Mouse (Mus musculus): ENCODE results near the gene Olfr644.

The Olfr644 gene

DNA sequence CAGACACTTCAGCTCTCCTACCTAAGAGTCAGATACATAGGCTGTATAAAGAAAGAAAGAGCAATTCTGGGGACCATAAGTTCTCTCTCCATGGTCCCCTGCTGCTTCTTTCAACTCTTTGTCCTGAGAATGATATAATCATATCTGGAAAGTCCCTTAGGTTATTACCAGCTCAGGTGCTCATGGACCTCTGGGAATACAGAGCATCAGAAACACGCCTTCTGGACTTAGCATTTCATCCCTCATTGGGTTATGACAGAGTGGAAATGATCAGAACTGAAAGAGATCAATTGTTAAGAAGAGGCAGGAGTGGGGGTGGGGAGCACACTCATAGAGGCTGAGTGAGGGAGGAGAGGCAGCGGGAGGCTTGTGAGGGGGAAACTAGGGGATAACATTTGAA, at the start of gene Olfr644:
Olfr644 (minus strand) TSS at position 101 of the 400 bp plus-strand sequence.
- no peak for DNase-seq (ENCODE audit: extremely low read depth, low read depth)

GRCm38 (mm10) chr7:104104757-104104972, 33.0 kb upstream of the Olfr644 start, which contains the start of gene Olfr646:
Gene Olfr646, plus strand, starts transcription at chr7:104104873.
- DNase-seq (ENCODE audit: extremely low read depth, low read depth): no peak

DNA sequence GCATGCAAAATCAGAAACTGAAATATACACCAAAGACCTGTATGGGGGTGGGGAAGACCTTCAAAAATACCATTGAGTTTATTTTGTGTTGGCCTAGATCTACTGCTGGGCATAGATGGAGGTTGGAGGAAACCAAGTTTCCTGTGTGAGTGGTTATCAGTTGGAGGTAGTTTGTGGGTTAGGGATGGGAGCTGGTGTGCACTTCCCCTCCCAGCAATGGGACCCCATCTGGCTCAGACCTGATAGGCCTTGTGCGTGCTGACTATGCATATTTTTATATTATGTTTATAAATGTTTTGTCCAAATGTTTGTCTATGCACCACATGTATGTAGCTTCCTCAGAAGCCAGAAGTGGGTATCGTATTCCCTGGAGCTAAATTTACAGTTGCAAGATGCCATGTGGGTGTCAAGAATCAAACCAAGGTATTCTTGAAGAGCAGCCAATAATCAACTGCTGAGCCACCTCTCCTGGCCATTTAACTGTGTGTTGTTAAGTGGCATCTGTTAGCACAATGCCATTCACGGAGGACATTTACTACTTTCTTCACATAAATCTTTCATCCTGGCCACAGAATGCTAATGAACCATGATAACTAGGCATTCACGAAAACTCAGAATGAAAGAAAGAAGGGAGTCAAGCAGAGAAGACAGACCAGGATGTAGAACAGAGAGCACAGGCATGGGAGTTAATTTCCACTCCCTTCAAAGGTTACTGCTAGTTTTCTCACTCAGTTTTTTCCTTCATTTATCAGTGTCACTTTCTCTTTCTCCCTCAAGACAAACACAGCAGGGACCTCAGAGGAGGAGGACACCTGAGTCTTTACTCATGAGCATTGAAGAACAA, 32.5 kb upstream of the Olfr644 start:
- peak; percentile 81 for DNase-seq (ENCODE audit: extremely low read depth, low read depth)

DNA sequence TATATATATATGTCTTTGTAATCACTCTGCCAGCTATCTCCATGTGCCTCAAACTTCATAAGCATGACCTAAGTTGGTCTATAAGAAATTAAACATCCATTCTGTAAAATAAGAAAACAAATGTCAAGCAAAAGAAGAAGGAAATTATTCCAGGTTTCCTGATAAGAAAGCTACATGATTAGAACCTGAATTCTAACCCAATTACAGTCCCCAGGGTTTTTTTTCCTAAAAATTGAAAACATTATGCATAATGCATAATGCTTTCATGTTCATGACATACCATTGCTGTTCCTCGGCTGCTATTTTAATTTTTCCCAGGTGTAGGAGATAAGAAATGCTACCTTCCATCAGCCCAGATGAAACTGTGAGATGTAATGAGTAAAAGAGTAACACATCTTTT, 13.7 kb upstream of the Olfr644 start, which contains the start of gene Olfr645:
Olfr645 (minus strand) TSS at position 101 of the 400 bp plus-strand sequence.
- no peak for DNase-seq (ENCODE audit: extremely low read depth, low read depth)

GRCm38 (mm10) chr7:104061345-104061744, 10.3 kb downstream of the Olfr644 start, which contains the start of gene 4930516K23Rik:
Gene 4930516K23Rik, minus strand, starts transcription at chr7:104061445.
- no peak for DNase-seq (ENCODE audit: extremely low read depth, low read depth)

GRCm38 (mm10) chr7:104059215-104059614, 12.5 kb downstream of the Olfr644 start:
- no peak for DNase-seq (ENCODE audit: extremely low read depth, low read depth)

DNA sequence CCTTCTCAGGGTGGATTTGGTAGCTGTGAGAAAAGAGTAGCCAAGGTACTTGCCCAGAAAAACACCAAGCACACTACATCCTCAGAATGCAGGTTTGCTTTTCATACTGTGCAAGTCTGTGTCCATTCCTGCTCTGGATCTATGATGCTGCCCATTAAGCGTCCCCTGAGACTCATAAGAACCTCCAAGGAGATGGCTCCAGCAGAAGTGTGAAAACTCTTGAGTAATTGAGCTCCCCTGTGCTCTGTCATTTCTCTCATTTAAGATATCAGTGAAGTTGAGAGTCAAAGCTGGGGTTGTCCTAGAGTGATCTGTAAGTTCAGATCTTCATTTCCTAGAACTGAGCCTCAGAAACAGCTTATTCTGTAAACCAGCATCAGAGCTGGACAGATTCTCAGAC, 19.1 kb downstream of the Olfr644 start, which contains the start of gene Olfr642:
Olfr642 (minus strand) TSS at position 101 of the 400 bp plus-strand sequence.
- no peak for DNase-seq (ENCODE audit: extremely low read depth, low read depth)

DNA sequence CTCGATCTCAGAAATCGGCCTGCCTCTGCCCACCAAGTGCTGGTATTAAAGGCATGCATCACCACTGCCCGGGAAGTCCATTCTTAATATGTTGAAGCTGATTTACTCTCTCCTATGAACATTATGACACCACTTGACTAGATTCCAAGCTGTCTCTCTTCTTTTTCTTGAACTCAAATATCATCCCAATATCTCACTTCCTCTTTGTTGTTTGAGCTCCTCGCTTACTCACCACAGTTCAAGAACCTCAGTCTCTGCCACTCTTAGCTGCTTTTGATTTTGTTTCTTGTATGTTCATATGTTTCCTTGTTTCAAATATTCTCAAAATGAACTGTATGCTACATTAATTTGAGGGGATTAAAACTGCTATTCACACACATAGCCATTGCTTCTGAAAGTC, 20.9 kb downstream of the Olfr644 start:
- DNase-seq (ENCODE audit: extremely low read depth, low read depth): no peak

- no peak for DNase-seq (ENCODE audit: extremely low read depth, low read depth)
These were observed 36.5 kb downstream of the Olfr644 start, which contains the start of gene Olfr641 for GRCm38 (mm10) chr7:104035145-104035544. Gene Olfr641, plus strand, starts transcription at chr7:104035445.

DNA sequence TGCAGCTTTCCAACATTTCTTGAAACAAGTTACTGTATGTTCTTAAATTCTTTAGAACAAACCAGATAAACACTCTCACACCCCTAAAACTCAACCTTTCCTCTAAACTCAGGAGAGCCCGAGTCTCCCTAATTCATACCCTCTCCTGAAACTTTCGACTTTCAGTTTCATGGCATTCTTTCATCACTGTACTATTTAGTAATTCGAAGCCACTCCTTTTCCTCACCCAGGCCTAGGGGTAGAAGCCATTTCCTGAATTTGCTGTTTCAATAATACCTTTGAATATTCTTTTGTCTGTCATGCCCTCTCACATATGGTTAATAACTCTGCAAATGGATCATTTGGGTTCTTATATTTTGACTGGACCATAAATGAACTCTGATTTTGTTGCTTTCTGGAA, 44.7 kb downstream of the Olfr644 start:
- DNase-seq (ENCODE audit: extremely low read depth, low read depth): no peak

- DNase-seq (ENCODE audit: extremely low read depth, low read depth): no peak
These were observed 46.2 kb downstream of the Olfr644 start, which contains the start of gene Olfr640 for GRCm38 (mm10) chr7:104025473-104025872. Gene Olfr640, minus strand, starts transcription at chr7:104025573.

DNA sequence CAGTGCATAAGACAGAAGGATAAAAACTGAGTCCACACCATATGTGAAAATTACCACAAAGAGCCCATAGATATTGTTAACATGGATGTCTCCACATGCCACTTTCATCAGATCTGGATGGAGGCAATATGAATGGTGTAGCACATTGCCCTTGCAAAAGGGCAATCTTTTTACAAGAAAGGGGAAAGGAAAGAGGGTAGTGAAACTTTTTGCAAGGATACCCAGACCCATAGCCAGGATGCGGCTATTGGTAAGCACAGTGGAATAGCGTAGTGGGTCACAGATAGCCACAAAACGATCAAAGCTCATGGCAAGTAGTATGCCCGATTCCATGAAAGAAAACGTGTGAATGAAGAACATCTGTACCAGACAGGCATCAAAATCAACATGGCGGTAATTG, 50.0 kb downstream of the Olfr644 start:
- no peak for DNase-seq (ENCODE audit: extremely low read depth, low read depth)

DNA sequence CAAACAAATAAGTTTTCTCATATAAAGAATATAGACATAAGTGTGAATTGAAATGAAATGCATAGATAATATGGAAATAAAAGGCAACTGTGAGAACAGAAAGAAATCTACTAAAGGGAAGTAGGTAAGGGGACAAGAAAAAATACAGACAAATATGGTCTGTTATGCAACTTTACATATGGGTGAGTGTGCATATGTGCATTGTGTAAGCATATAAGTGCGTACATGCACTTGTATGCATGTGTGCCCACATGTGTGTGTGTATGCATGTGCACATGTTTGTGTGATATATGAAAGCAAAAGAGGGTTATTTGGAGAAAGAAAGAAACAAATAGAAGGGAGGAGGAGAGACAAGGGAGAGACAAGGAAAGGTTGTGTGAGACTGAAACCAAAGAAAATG, 52.7 kb downstream of the Olfr644 start:
- no peak for DNase-seq (ENCODE audit: extremely low read depth, low read depth)

GRCm38 (mm10) chr7:104017203-104017602, 54.5 kb downstream of the Olfr644 start, which contains the start of gene Olfr639:
Gene Olfr639, minus strand, starts transcription at chr7:104017303.
- DNase-seq (ENCODE audit: extremely low read depth, low read depth): no peak
